Mouse (Mus musculus) erythroblast, embryonic 14.5 days (primary cell): ENCODE measurements around the gene Cxcr4.

Source experiments
- GATA1 ChIP-seq: IDR thresholded peaks from 2 replicates; pipeline ENCODE4 v1.6.1; 2012; ENCODE audit warnings: low read length, inconsistent platforms, mixed read lengths
- TAL1 ChIP-seq: IDR thresholded peaks from 3 replicates; pipeline ENCODE4 v1.6.1; 2012; ENCODE audit warnings: low read length, inconsistent platforms, mixed read lengths

GRCm38 (mm10) chr1:128617654-128618310 is 25.7 kb upstream of the Cxcr4 start:
- TF ChIP-seq GATA1 (no peak), TAL1 (no peak)
